Mouse (Mus musculus): ENCODE measurements at regions not wholly inside any gene's neighbourhood (a gene's known extent, or its start where the extent isn't known, plus 50 kb on each side); places are given as distances from the start of the nearest gene placed in this dataset.

- in situ Hi-C loops (cut with MboI; ENCODE audit: low pct_unique_long_range_greater_than_20kb in 1 of 2, low sequenced_read_pairs in 2 of 2, unreplicated experiment in 1 of 2): loop anchor here (10.0 to 25.0 kb wide), 2 partner anchors 353 to 670 kb away; no protein-coding TSS in a partner anchor
Measured at GRCm38 (mm10) chr2:147307488-147308386, 54.0 kb upstream of the Pax1 start.

GRCm38 (mm10) chr2:147306728-147307127 is 55.0 kb upstream of the Pax1 start:
- in situ Hi-C loops (cut with MboI; ENCODE audit: low pct_unique_long_range_greater_than_20kb in 1 of 2, low sequenced_read_pairs in 2 of 2, unreplicated experiment in 1 of 2): loop anchor here (10.0 to 25.0 kb wide), 2 partner anchors 352 to 669 kb away; no protein-coding TSS in a partner anchor

GRCm38 (mm10) chr2:147305262-147305661 is 56.5 kb upstream of the Pax1 start:
- in situ Hi-C loops (cut with MboI; ENCODE audit: low pct_unique_long_range_greater_than_20kb in 1 of 2, low sequenced_read_pairs in 2 of 2, unreplicated experiment in 1 of 2): loop anchor here (10.0 to 25.0 kb wide), 2 partner anchors 350 to 668 kb away; no protein-coding TSS in a partner anchor

GRCm38 (mm10) chr2:147300503-147300902 is 61.2 kb upstream of the Pax1 start:
- in situ Hi-C loops (cut with MboI; ENCODE audit: low pct_unique_long_range_greater_than_20kb in 1 of 2, low sequenced_read_pairs in 2 of 2, unreplicated experiment in 1 of 2): loop anchor here (10.0 to 25.0 kb wide), 2 partner anchors 346 to 663 kb away; no protein-coding TSS in a partner anchor

- in situ Hi-C loops (cut with MboI; ENCODE audit: low pct_unique_long_range_greater_than_20kb in 1 of 2, low sequenced_read_pairs in 2 of 2, unreplicated experiment in 1 of 2): loop anchor here (5.0 to 25.0 kb wide), 3 partner anchors 107 to 337 kb away; partner anchors contain the start of gene Nkx2-2 (in 1 of the 2)
Measured at GRCm38 (mm10) chr2:147299359-147299758, 62.4 kb upstream of the Pax1 start.

DNA sequence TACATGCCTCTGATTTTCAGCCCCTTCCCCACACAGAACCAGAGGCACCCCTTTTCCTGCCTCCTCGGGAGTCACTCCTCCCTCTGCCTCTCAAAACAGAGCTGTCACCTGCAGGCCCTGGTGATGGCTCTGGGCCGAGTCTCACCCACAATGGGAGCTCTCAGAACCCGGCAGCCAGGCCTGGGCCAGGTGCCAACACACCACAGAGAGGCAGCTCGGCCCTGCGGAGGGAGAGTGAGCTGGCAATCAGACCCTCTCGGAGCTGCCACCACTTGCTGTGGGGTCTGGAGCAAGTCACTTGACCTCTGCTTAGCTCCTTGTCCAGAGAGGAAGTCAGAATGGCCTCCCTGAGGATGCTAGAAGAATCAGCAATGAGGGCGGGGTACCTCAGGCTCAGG is 63.2 kb upstream of the Pax1 start:
- in situ Hi-C loops (cut with MboI; ENCODE audit: low pct_unique_long_range_greater_than_20kb in 1 of 2, low sequenced_read_pairs in 2 of 2, unreplicated experiment in 1 of 2): loop anchor here (5.0 to 25.0 kb wide), 3 partner anchors 106 to 336 kb away; partner anchors contain the start of gene Nkx2-2 (in 1 of the 2)

DNA sequence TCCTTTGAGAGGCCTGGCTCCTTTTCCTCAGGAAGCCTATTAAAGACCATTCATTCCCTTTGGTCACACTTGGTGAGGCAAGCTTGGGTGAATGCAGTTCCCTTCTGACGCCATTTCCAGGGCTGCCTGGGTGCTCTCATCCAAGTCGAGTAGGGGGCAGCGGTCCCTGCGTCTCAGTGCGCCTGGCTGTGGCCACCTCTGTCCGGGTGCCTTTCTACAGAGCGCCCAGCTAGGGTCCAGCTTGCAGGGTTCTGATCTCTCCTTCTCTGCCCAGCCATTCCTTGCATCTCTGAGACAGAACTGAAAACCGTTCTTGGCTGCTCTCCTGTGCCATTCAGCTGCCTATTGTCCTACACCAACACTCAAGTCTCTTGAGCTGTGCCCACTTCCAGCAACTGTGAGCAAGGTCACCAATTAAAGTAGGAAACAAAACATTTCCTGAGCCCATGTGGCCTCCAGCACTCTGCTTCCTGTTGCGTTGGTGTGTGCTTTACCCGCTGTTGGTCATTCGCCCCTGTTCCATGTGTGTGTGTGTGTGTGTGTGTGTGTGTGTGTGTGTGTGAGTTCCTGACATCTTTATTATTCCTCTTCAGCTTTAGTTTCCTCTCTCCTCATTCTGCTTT is 63.7 kb upstream of the Pax1 start:
- in situ Hi-C loops (cut with MboI; ENCODE audit: low pct_unique_long_range_greater_than_20kb in 1 of 2, low sequenced_read_pairs in 2 of 2, unreplicated experiment in 1 of 2): loop anchor here (5.0 to 25.0 kb wide), 3 partner anchors 106 to 336 kb away; partner anchors contain the start of gene Nkx2-2 (in 1 of the 2)

DNA sequence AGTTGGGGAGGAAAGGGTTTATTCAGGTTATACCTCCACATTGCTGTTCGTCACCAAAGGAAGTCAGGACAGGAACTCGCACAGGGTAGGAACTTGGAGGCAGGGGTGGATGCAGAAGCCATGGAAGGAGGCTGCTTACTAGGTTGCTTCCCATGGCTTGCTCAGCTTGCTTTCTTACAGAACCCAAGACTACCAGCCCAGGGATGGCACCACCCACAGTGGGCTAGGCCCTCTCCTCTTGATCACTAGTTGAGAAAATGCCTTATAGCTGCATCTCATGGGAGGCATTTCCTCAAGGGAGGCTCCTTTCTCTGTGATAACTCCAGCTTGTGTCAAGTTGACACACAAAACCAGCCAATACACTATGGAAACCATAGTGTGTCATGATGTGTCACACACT is 66.8 kb upstream of the Pax1 start:
- in situ Hi-C loops (cut with MboI; ENCODE audit: low pct_unique_long_range_greater_than_20kb in 1 of 2, low sequenced_read_pairs in 2 of 2, unreplicated experiment in 1 of 2): loop anchor here (5.0 to 25.0 kb wide), 3 partner anchors 103 to 333 kb away; partner anchors contain the start of gene Nkx2-2 (in 1 of the 2)

DNA sequence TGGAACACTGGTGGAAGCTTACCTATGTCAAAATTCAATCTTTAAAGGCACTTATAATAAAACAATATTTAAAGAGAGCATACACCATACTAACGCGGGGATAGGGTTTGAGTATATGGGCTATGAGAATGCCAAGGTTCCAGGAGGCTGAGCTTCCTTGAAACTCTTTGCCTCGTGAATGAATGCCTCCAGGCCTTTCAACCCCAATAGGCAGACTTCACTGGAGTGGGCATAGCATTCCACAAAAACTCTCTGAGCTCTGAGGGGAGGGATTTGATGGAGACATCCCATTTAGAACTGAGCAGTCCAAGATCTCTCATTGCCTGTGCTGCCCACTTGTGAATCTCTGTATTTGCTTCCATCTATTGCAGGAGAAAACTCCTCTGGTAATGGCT is 68.4 kb upstream of the Pax1 start:
- in situ Hi-C loops (cut with MboI; ENCODE audit: low pct_unique_long_range_greater_than_20kb in 1 of 2, low sequenced_read_pairs in 2 of 2, unreplicated experiment in 1 of 2): loop anchor here in 1 of 2 experiments (10.0 to 25.0 kb wide), 2 partner anchors 108 to 331 kb away; no protein-coding TSS in a partner anchor

DNA sequence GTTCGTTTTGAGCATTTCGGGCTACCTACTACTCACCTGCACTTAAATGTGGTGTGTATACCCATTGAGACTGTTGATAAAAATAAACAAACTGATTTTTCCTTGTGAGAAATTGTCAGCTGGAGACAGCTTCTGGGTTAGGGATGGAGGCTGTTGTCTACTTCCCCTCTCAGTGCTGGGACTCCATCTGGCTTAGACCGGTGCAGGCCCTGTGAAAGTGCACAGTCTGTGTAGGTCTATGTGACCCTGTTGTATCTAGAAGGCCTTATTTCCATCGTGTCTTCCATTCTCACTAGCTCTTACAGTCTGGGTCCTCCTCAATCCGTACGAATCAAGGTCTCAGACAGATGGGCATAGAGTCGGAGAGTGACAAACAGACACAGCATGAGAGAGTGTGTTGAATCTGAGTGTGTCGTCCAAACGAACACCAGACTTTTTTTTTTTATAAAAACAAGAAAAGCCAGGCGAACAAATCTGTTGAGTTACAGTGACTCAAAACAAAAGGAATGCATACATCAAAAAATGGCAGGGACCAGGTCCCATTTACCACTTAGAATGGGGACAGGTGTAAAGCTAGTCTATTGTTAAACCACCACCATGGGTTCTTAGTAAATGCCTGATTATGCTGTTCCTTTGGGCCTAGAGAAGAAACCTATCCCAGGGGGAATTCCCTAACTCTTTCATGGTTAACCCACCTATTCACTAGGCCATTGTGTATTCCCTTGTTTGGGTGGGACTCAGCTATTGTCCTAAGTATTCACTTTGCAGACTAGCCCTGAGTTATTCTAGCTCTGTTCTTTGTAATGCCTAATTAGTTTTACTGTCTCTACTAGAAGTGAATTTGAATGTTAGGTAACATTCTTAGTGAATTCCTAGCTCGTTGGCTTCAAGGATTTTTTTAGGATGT is 69.1 kb upstream of the Pax1 start:
- in situ Hi-C loops (cut with MboI; ENCODE audit: low pct_unique_long_range_greater_than_20kb in 1 of 2, low sequenced_read_pairs in 2 of 2, unreplicated experiment in 1 of 2): loop anchor here in 1 of 2 experiments (10.0 to 25.0 kb wide), 2 partner anchors 108 to 330 kb away; no protein-coding TSS in a partner anchor

DNA sequence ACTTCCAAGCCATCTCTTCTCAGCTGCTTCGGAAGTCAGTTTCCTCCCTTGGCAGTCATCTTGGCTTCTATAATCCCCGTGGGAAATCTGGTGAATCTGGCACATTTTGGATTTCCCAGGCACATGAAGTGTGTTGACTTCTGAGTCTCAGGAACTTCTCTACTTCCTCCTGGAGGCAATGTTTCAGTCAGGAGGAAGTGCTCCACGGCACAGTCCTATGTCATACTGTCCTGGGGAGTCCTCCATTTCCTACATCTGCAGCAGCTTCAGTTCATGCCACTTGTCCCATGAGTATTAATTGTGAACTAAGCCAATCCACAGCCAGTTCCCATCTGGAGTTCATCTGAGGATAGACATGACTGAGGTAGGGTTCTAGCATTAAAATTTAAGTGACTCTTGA is 78.3 kb upstream of the Pax1 start:
- in situ Hi-C loops (cut with MboI; ENCODE audit: low pct_unique_long_range_greater_than_20kb in 1 of 2, low sequenced_read_pairs in 2 of 2, unreplicated experiment in 1 of 2): loop anchor here in 1 of 2 experiments (25.0 kb wide), 1 partner anchor 321 kb away; no protein-coding TSS in a partner anchor

GRCm38 (mm10) chr2:147277636-147278035 is 83.6 kb upstream of the Nkx2-2 start:
- in situ Hi-C loops (cut with MboI; ENCODE audit: low pct_unique_long_range_greater_than_20kb in 1 of 2, low sequenced_read_pairs in 2 of 2, unreplicated experiment in 1 of 2): loop anchor here in 1 of 2 experiments (25.0 kb wide), 1 partner anchor 315 kb away; no protein-coding TSS in a partner anchor

- in situ Hi-C loops (cut with MboI; ENCODE audit: low pct_unique_long_range_greater_than_20kb in 1 of 2, low sequenced_read_pairs in 2 of 2, unreplicated experiment in 1 of 2): no loop called here
Measured at GRCm38 (mm10) chr2:147269171-147269570, 75.1 kb upstream of the Nkx2-2 start.

GRCm38 (mm10) chr2:147267901-147268300 is 73.9 kb upstream of the Nkx2-2 start:
- in situ Hi-C loops (cut with MboI; ENCODE audit: low pct_unique_long_range_greater_than_20kb in 1 of 2, low sequenced_read_pairs in 2 of 2, unreplicated experiment in 1 of 2): no loop called here

- in situ Hi-C loops (cut with MboI; ENCODE audit: low pct_unique_long_range_greater_than_20kb in 1 of 2, low sequenced_read_pairs in 2 of 2, unreplicated experiment in 1 of 2): no loop called here
Measured at GRCm38 (mm10) chr2:147267257-147267656, 73.2 kb upstream of the Nkx2-2 start.

DNA sequence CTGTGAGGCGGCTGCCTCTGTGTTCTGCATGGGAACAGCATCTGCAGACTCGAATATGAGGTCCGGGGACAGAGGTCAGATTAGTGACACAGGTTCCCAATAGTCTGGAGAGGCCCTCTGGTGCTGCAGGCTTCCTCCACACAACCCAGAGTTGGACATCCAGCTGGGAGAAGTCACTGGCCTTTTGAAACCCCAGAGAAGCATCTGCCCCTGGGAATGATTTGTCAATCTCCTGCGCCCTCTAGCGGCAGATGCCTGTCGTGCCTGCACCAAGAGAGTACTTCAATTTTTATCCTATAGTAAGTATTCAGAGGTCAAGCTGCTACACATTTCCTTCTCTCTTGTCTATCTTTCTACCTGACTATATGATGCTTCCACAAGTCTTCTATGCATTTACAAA is 62.7 kb upstream of the Nkx2-2 start:
- in situ Hi-C loops (cut with MboI; ENCODE audit: low pct_unique_long_range_greater_than_20kb in 1 of 2, low sequenced_read_pairs in 2 of 2, unreplicated experiment in 1 of 2): loop anchor here in 1 of 2 experiments (10.0 kb wide), 1 partner anchor 52 kb away; no protein-coding TSS in a partner anchor

GRCm38 (mm10) chr2:147254944-147255343 is 60.9 kb upstream of the Nkx2-2 start:
- in situ Hi-C loops (cut with MboI; ENCODE audit: low pct_unique_long_range_greater_than_20kb in 1 of 2, low sequenced_read_pairs in 2 of 2, unreplicated experiment in 1 of 2): loop anchor here in 1 of 2 experiments (10.0 kb wide), 1 partner anchor 50 kb away; no protein-coding TSS in a partner anchor

Data from mouse embryonic stem cell (cell line).